Mouse (Mus musculus): ENCODE measurements at regions not wholly inside any gene's neighbourhood (a gene's known extent, or its start where the extent isn't known, plus 50 kb on each side); places are given as distances from the start of the nearest gene placed in this dataset.

- Histone ChIP-seq H3K27ac (replicated peaks) (no peak overlapping the region), H3K4me2 (no peak overlapping the region), H3K9me3 (no peaks in the 10 kb centered on the region), H3K4me1 (no peaks in the 10 kb centered on the region), H3K27me3 (replicated peaks) (no peaks in the 10 kb centered on the region), H3K4me3 (no peak overlapping the region), H3K36me3 (no peaks in the 10 kb centered on the region), H3K9ac (no peak overlapping the region)
- WGBS: 80% methylated on average over 4 of the region's 4 CpGs
- no peak for ATAC-seq (ENCODE audit: extremely low read depth, insufficient number of reproducible peaks, low FRiP score, low TSS enrichment)
Observed at GRCm38 (mm10) chr8:77816217-77816616, 92.0 kb upstream of the Ednra start.

- Histone ChIP-seq H3K27ac (replicated peaks) (0 out of 2 replicates have a peak overlapping the region, but pooled peaks have one; percentile 2), H3K4me3 (no peak overlapping the region), H3K9ac (no peak overlapping the region), H3K4me1 (peaks cover 17% of the 10 kb centered on the region), H3K27me3 (replicated peaks) (no peaks in the 10 kb centered on the region), H3K4me2 (no peak overlapping the region), H3K36me3 (no peaks in the 10 kb centered on the region), H3K9me3 (no peaks in the 10 kb centered on the region)
- ATAC-seq (ENCODE audit: extremely low read depth, insufficient number of reproducible peaks, low FRiP score, low TSS enrichment): no peak
- WGBS: 68% methylated on average over 1 of the region's 1 CpGs
Observed at GRCm38 (mm10) chr8:77825786-77826185, 101.5 kb upstream of the Ednra start.

GRCm38 (mm10) chr8:77826255-77826654, 102.0 kb upstream of the Ednra start:
- no peak overlapping the region for H3K4me3 ChIP-seq
- no peaks in the 10 kb centered on the region for H3K27me3 ChIP-seq (replicated peaks)
- H3K4me1 ChIP-seq: peaks cover 17% of the 10 kb centered on the region
- no peak overlapping the region for H3K9ac ChIP-seq
- H3K27ac ChIP-seq (replicated peaks): 0 out of 2 replicates have a peak overlapping the region, but pooled peaks have one; percentile 2
- H3K9me3 ChIP-seq: no peaks in the 10 kb centered on the region
- H3K36me3 ChIP-seq: no peaks in the 10 kb centered on the region
- WGBS: 62% methylated on average over 2 of the region's 2 CpGs
- no peak for ATAC-seq (ENCODE audit: extremely low read depth, insufficient number of reproducible peaks, low FRiP score, low TSS enrichment)
- H3K4me2 ChIP-seq: no peak overlapping the region

GRCm38 (mm10) chr8:77828079-77828478, 103.8 kb upstream of the Ednra start:
- Histone ChIP-seq H3K9me3 (no peaks in the 10 kb centered on the region), H3K27ac (replicated peaks) (no peak overlapping the region), H3K4me2 (no peak overlapping the region), H3K4me3 (no peak overlapping the region), H3K4me1 (peaks cover 17% of the 10 kb centered on the region), H3K9ac (no peak overlapping the region), H3K27me3 (replicated peaks) (no peaks in the 10 kb centered on the region), H3K36me3 (no peaks in the 10 kb centered on the region)
- WGBS: 43% methylated on average over 7 of the region's 7 CpGs
- ATAC-seq (ENCODE audit: extremely low read depth, insufficient number of reproducible peaks, low FRiP score, low TSS enrichment): no peak

- H3K27ac ChIP-seq (replicated peaks): no peak overlapping the region
- no peaks in the 10 kb centered on the region for H3K9me3 ChIP-seq
- H3K4me1 ChIP-seq: peaks cover 17% of the 10 kb centered on the region
- H3K27me3 ChIP-seq (replicated peaks): no peaks in the 10 kb centered on the region
- H3K36me3 ChIP-seq: no peaks in the 10 kb centered on the region
- ATAC-seq (ENCODE audit: extremely low read depth, insufficient number of reproducible peaks, low FRiP score, low TSS enrichment): no peak
- no peak overlapping the region for H3K4me2 ChIP-seq
- H3K4me3 ChIP-seq: no peak overlapping the region
- WGBS: 55% methylated on average over 5 of the region's 5 CpGs
- no peak overlapping the region for H3K9ac ChIP-seq
Observed at GRCm38 (mm10) chr8:77829126-77829748, 105.0 kb upstream of the Ednra start.

GRCm38 (mm10) chr8:77829764-77830163, 105.5 kb upstream of the Ednra start:
- H3K4me2 ChIP-seq: no peak overlapping the region
- 80% methylated on average over 5 of the region's 5 CpGs for WGBS
- no peak overlapping the region for H3K9ac ChIP-seq

GRCm38 (mm10) chr8:77834283-77834682, 110.0 kb upstream of the Ednra start:
- no peak overlapping the region for H3K9ac ChIP-seq
- no peak overlapping the region for H3K27ac ChIP-seq (replicated peaks)
- no peaks in the 10 kb centered on the region for H3K36me3 ChIP-seq
- H3K9me3 ChIP-seq: no peaks in the 10 kb centered on the region
- H3K4me2 ChIP-seq: no peak overlapping the region
- no peak overlapping the region for H3K4me3 ChIP-seq
- ATAC-seq (ENCODE audit: extremely low read depth, insufficient number of reproducible peaks, low FRiP score, low TSS enrichment): no peak
- no peaks in the 10 kb centered on the region for H3K27me3 ChIP-seq (replicated peaks)
- 53% methylated on average over 6 of the region's 6 CpGs for WGBS
- no peaks in the 10 kb centered on the region for H3K4me1 ChIP-seq

More at GRCm38 (mm10) chr8:77829764-77830163, 105.5 kb upstream of the Ednra start:
- H3K36me3 ChIP-seq: no peaks in the 10 kb centered on the region
- no peaks in the 10 kb centered on the region for H3K9me3 ChIP-seq
- no peaks in the 10 kb centered on the region for H3K27me3 ChIP-seq (replicated peaks)
- peaks cover 17% of the 10 kb centered on the region for H3K4me1 ChIP-seq
- no peak overlapping the region for H3K4me3 ChIP-seq
- H3K27ac ChIP-seq (replicated peaks): no peak overlapping the region
- ATAC-seq (ENCODE audit: extremely low read depth, insufficient number of reproducible peaks, low FRiP score, low TSS enrichment): no peak

- Histone ChIP-seq H3K36me3 (no peaks in the 10 kb centered on the region), H3K4me2 (no peak overlapping the region), H3K9me3 (no peaks in the 10 kb centered on the region), H3K9ac (no peak overlapping the region), H3K27me3 (replicated peaks) (no peaks in the 10 kb centered on the region), H3K4me3 (no peak overlapping the region), H3K4me1 (no peaks in the 10 kb centered on the region), H3K27ac (replicated peaks) (no peak overlapping the region)
- no peak for ATAC-seq (ENCODE audit: extremely low read depth, insufficient number of reproducible peaks, low FRiP score, low TSS enrichment)
- 57% methylated on average over 5 of the region's 5 CpGs for WGBS
Observed at GRCm38 (mm10) chr8:77836902-77837489, 112.7 kb upstream of the Ednra start.

- ATAC-seq (ENCODE audit: extremely low read depth, insufficient number of reproducible peaks, low FRiP score, low TSS enrichment): no peak
Observed at GRCm38 (mm10) chr8:77842392-77843139, 118.3 kb upstream of the Ednra start.

GRCm38 (mm10) chr8:77843229-77843628, 119.0 kb upstream of the Ednra start:
- WGBS: 66% methylated on average over 3 of the region's 3 CpGs
- Histone ChIP-seq H3K4me1 (peaks cover 5% of the 10 kb centered on the region; the same call in 1 of the 2 replicates), H3K4me2 (no peak overlapping the region), H3K9me3 (no peaks in the 10 kb centered on the region), H3K4me3 (no peak overlapping the region), H3K27me3 (replicated peaks) (no peaks in the 10 kb centered on the region), H3K36me3 (no peaks in the 10 kb centered on the region), H3K27ac (replicated peaks) (no peak overlapping the region), H3K9ac (no peak overlapping the region)
- no peak for ATAC-seq (ENCODE audit: extremely low read depth, insufficient number of reproducible peaks, low FRiP score, low TSS enrichment)

More at GRCm38 (mm10) chr8:77842392-77843139, 118.3 kb upstream of the Ednra start:
- Histone ChIP-seq H3K4me2 (no peak overlapping the region), H3K9ac (no peak overlapping the region), H3K27me3 (replicated peaks) (no peaks in the 10 kb centered on the region), H3K4me3 (no peak overlapping the region), H3K27ac (replicated peaks) (no peak overlapping the region), H3K36me3 (no peaks in the 10 kb centered on the region), H3K9me3 (no peaks in the 10 kb centered on the region), H3K4me1 (peaks cover 5% of the 10 kb centered on the region; the same call in 1 of the 2 replicates)
- WGBS: 52% methylated on average over 7 of the region's 7 CpGs

GRCm38 (mm10) chr8:77850523-77850922, 126.3 kb upstream of the Ednra start:
- peaks cover 7% of the 10 kb centered on the region for H3K9me3 ChIP-seq
- H3K4me3 ChIP-seq: no peak overlapping the region
- no peak overlapping the region for H3K27ac ChIP-seq (replicated peaks)
- no peak overlapping the region for H3K9ac ChIP-seq
- no peak for ATAC-seq (ENCODE audit: extremely low read depth, insufficient number of reproducible peaks, low FRiP score, low TSS enrichment)
- H3K4me2 ChIP-seq: no peak overlapping the region
- H3K4me1 ChIP-seq: no peaks in the 10 kb centered on the region
- no peaks in the 10 kb centered on the region for H3K27me3 ChIP-seq (replicated peaks)
- 54% methylated on average over 5 of the region's 5 CpGs for WGBS
- H3K36me3 ChIP-seq: no peaks in the 10 kb centered on the region

Data from heart, embryonic 13.5 days (tissue).